Mouse (Mus musculus) cerebellum, adult 18-20 months (tissue): ENCODE results near the gene Tln1.
A peak's percentile ranks its signal among the peaks of the same experiment; 100 is the strongest.
"Not testable (repeated sequence)": the region's sequence is repeated elsewhere in the genome, so short reads cannot be mapped to it uniquely, and the experiment has no call there.

ENCODE experiments used
- DNase-seq, 2 experiments: peaks; one replicate each; pipeline ENCODE4 v3.0.0; 2021

Gene Tln1

GRCm38 (mm10) chr4:43578376-43579204 is 16.1 kb upstream of the Tln1 start, which contains the start of the genes Rgp1 and Gba2:
Gene Rgp1, plus strand, starts transcription at chr4:43578715.
Gene Gba2, minus strand, starts transcription at chr4:43578873.
- DNase-seq: peak; percentile 92 to 93

GRCm38 (mm10) chr4:43577237-43577881 is 14.9 kb upstream of the Tln1 start:
- no peak for DNase-seq

DNA sequence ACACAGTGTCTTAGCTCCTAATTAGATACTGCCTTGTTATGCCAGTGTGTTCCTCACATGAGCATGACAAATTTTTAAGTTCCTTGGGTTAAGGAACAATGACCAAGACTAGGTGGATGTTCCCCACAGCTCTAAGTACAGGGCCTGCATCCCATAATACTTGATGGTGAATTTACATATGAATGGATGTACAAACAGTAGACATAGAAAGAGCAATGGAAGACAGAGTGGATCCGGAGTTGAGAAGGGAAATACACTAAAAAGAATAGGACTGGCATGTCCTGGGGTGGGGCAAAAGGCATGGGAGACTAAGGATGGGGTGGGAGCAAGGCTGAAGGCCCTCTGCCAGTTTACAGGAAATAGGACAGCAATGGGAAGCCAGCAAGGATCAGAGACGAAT is 12.9 kb upstream of the Tln1 start:
- no peak for DNase-seq

DNA sequence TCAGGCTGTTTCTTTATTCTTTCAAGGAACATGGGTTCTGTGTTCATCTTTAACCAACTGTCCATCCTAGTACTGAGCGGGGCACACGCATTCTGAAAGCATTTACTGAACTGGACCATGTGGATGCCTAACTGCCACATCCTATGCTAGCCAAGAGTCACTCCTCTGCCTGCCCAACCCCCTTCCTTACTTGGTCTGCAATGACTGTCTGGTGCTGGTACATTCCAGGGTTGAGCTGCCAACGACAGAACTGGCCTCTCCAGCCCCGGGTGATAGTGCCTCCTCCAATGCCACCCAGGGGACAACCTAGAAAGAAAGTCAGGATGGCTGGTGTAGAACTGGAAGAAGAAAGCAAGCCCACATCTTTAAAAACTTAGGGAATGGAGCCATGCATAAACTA is 11.1 kb upstream of the Tln1 start:
- no peak for DNase-seq

GRCm38 (mm10) chr4:43571395-43572045 is 9.0 kb upstream of the Tln1 start:
- no peak for DNase-seq

DNA sequence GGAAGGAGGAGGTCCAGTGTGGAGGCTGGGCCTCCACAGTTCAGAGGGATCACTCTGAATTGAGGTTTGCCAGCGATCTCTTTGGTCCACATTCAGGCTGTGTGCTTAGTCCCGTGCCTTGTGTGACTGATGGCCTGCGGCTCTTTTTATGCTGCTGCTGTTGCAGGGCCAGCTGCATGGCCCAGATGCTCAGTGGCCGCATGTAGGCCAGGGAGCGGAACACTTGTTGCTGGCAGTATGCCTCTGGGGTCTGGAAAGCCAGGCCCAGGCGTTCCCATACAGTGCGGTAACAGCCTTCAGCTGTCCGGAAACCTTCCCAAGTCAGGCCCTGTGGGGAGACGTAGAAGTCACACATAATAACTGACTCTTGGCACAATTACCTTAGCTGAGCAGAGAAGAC is 4.6 kb upstream of the Tln1 start:
- DNase-seq: no peak

GRCm38 (mm10) chr4:43564231-43564630 is 1.7 kb upstream of the Tln1 start:
- DNase-seq: no peak

- DNase-seq: no peak
These were observed 1.0 kb upstream of the Tln1 start for GRCm38 (mm10) chr4:43563601-43563875.

DNA sequence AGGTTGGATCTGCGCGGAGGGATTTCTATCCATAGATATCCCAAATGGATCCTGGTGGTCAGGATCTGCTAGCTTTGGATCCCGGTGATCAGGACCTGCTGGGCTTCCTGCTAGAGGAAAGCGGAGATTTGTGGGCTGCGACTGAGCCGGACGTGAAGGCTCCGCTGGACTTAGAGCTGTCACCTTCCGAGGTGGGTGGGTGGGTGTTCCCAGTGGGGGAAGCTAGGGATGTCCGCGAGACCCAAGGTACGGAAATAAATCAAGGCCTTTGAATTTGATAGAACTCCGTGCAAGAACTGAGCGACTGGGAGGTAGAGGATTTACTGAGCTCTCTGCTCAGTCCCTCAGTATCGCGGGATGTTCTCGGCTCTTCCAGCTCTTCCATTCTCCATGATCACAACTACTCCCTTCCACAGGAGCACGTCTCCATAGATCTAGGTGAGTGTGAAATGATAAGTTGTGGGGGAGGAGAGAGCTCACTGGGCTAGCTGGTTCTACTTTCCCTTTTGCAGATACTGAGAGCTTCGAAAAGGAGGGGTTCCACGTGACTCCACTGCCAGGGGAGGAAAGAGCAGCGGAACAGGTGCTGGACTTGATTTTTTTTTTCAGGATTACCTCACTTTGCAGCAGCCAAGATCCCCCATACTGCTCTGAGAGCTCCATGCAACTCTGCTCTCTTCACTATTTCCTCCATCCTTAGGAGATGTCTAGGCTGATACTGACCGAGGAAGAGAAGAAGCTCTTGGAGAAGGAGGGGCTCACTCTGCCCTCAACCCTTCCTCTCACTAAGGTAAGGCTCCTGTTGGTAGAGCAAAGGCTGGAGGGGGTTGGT is 494 bp upstream of the Tln1 start:
- DNase-seq: no peak

GRCm38 (mm10) chr4:43561436-43561996 is 975 bp downstream of the Tln1 start:
- no peak for DNase-seq

DNA sequence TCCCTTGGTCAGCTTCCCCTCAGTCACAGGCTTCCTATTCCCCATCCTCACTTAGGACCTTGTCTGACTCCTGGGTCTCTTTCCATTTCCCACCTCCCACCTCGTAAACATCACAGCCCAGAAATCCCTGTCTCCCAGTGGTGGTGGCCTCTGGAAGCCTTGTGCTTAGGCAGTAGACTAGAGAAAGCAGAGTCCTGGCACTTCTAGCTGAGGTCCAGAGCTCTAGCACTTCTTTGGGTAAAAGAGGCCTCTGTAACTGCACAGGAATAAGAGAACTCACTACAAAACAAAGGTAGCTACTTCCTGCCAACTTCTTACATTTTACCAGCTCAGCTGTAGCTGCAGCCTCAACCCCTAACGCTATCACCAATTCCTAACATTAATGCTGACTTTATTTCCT is 1.5 kb downstream of the Tln1 start:
- DNase-seq: no peak

- no peak for DNase-seq
These were observed 2.3 kb downstream of the Tln1 start for GRCm38 (mm10) chr4:43560243-43560611.

- DNase-seq: no peak
These were observed 2.8 kb downstream of the Tln1 start for GRCm38 (mm10) chr4:43559519-43560242.

GRCm38 (mm10) chr4:43558631-43559356 is 3.7 kb downstream of the Tln1 start:
- DNase-seq: no peak

GRCm38 (mm10) chr4:43558028-43558630 is 4.4 kb downstream of the Tln1 start:
- DNase-seq: no peak

GRCm38 (mm10) chr4:43555926-43556325 is 6.6 kb downstream of the Tln1 start:
- DNase-seq: no peak

DNA sequence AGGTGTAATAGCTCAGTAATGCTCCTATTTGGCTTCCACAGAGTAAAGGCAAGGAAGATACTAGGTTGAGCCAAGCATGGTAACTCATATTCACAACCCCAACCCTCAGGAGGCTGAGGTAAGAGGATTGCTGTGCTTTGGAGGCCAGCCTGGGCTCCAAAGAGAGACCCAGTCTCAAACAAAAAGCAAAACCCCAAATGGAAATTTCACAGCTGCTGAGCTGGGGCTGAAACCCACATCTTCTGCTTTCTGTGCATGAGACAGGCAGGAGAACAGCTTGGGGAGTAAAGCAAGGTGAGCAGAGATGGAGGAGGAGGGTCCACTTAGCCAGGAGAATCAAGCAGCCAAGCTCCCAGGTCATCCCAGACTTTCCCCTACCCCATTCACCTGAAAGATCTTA is 8.6 kb downstream of the Tln1 start:
- DNase-seq: no peak

DNA sequence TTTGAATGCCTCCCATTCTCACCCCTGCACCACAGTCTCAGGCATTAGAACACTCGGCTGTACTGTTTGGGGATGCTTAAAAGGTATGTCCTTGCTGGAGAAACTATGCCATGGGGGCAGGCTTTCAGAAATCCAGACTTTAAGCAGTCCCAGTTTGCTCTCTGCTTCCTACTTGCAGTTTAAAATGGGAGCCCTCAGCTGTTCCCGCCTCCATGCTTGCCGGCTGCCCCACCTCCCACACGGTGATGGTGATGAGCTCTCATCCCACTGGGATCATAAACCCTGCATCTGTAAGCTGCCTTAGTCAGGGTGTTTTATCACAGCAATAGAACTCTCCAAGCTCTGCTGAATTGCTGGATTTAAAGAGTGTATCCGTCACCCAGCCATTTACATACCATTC is 10.1 kb downstream of the Tln1 start:
- no peak for DNase-seq

DNA sequence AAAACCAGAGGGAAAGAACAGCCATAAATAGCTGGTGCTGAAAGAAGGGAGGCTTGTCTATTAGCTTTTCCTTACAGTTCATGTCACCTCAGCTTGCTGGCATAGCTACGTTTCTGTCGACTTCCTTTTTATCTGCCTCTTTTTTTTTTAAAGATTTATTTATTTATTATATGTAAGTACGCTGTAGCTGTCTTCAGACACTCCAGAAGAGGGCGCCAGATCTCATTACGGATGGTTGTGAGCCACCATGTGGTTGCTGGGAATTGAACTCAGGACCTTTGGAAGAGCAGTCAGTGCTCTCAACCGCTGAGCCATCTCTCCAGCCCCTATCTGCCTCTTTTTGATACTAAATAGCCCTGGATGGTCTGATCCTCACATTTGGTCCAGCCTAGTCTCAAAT is 10.6 kb downstream of the Tln1 start:
- DNase-seq: not testable (repeated sequence)

- DNase-seq: no peak
These were observed 13.4 kb downstream of the Tln1 start for GRCm38 (mm10) chr4:43549055-43549454.

DNA sequence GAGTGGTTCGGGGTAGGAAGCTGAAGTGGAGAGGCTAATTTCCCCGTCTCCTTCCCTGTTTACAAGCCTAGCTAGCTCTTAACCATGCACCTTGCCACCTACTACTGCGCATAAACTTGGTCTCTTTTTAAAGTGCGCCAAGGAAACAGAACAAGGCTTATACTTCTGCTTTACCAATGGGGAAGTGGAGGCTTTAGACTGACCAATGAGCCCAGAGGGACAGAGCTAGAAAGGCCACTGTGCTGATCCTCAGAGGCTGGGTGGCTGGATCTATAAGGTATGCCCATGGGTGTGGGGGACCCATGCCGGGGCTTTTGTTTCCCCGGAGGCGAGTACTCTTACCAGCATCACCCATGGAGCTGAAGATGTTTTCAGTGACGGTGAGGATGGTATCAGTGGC is 15.3 kb downstream of the Tln1 start:
- DNase-seq: no peak
